Mouse (Mus musculus) heart, embryonic 16.5 days (tissue): ENCODE results near the gene Il6st. TPM values are rescaled to one million over a fixed set of nuclear protein-coding genes. Genes with fewer than 3 reads are reported as not detected.

Source experiments
- ATAC-seq: fragments of 200-750 bp; cut with Nextera tagmentation; replicated peaks from 2 replicates; pipeline ENCODE4 v1.8.0; 2017; ENCODE audit warnings: moderate number of reproducible peaks; ENCODE audit not compliant: insufficient read depth, low FRiP score; ENCODE audit errors: extremely low read depth
- H3K27ac ChIP-seq: fragments of 300-500 bp; sonication (generic); 2 replicates; pipeline ENCODE4 v1.5.1; 2014; ENCODE audit warnings: mild to moderate bottlenecking, low read length, control low read depth, moderate library complexity
- H3K27me3 ChIP-seq: fragments of 300-500 bp; sonication (generic); 2 replicates; pipeline ENCODE4 v1.6.1; 2014; ENCODE audit warnings: low read length, mixed read lengths; ENCODE audit not compliant: control insufficient read depth, insufficient read depth
- H3K36me3 ChIP-seq: fragments of 300-500 bp; sonication (generic); 2 replicates; pipeline ENCODE4 v1.6.1; 2014; ENCODE audit not compliant: control insufficient read depth, insufficient read depth
- H3K4me1 ChIP-seq: fragments of 300-500 bp; sonication (generic); 2 replicates; pipeline ENCODE4 v1.6.1; 2014; ENCODE audit warnings: low read length, mixed read lengths; ENCODE audit not compliant: control insufficient read depth, insufficient read depth
- H3K4me2 ChIP-seq: fragments of 300-500 bp; sonication (generic); 2 replicates; pipeline ENCODE4 v1.6.1; 2014; ENCODE audit warnings: low read depth, mild to moderate bottlenecking, control low read depth, low read length
- H3K4me3 ChIP-seq: fragments of 300-500 bp; sonication (generic); 2 replicates; pipeline ENCODE4 v1.5.1; 2014; ENCODE audit warnings: mild to moderate bottlenecking, control low read depth, low read length
- H3K9ac ChIP-seq: fragments of 300-500 bp; sonication (generic); 2 replicates; pipeline ENCODE4 v1.6.1; 2014; ENCODE audit warnings: low read length, control low read depth
- H3K9me3 ChIP-seq: fragments of 300-500 bp; sonication (generic); replicated peaks from 2 replicates; pipeline ENCODE4 v1.6.1; 2016; ENCODE audit warnings: low read length; ENCODE audit not compliant: control insufficient read depth
- WGBS: fragments of 180-500 bp; shearing (Covaris S2); extraction: QIAGEN DNeasy Blood & Tissue Kit; methylation state at CpG from one replicate; pipeline ENCODE4 v1.1.7; 2014; 5-methylcytosine and 5-hydroxymethylcytosine counted together
- polyA plus RNA-seq: library from polyadenylated mRNA; unstranded; fragments of >200 nt; fragmentation: Nextera tagmentation; extraction: Ambion mirVana; gene quantifications from 2 replicates; pipeline ENCODE4 v1.2.1, GENCODE M21; 2015

Il6st gene
- polyA plus RNA-seq, 1 experiment from 2014 or later: 45.1 TPM

DNA sequence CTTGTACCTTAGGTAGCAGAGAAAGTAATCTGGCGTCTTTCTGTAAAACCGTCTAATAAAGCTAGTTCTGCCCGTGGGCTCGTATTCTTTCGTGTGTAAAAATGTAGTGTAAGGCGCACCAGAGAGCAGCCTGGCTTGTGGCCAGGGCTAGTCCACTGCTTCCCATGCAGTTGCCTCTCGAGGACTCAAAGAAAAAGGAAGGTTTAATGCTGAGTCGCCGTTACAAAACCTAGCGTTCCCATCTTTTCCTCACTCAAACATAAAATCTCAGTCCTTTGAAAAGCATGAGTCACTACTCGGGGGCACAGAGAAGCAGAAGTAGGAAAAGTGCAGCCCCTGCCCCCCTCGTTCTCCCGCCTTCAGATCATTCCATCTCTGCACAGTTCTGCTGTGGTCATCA, 42.9 kb downstream of the Il6st start:
- no peak overlapping the region for H3K9ac ChIP-seq
- peaks cover 46% of the 10 kb centered on the region for H3K36me3 ChIP-seq
- 82% methylated on average over 13 of the region's 13 CpGs for WGBS
- no peak overlapping the region for H3K4me3 ChIP-seq
- H3K4me2 ChIP-seq: no peak overlapping the region
- H3K27ac ChIP-seq: no peak overlapping the region
- no peak for ATAC-seq
- H3K9me3 ChIP-seq: no peaks in the 10 kb centered on the region
- H3K27me3 ChIP-seq: no peaks in the 10 kb centered on the region
- peaks cover 9% of the 10 kb centered on the region; the same call in 1 of the 2 replicates for H3K4me1 ChIP-seq

DNA sequence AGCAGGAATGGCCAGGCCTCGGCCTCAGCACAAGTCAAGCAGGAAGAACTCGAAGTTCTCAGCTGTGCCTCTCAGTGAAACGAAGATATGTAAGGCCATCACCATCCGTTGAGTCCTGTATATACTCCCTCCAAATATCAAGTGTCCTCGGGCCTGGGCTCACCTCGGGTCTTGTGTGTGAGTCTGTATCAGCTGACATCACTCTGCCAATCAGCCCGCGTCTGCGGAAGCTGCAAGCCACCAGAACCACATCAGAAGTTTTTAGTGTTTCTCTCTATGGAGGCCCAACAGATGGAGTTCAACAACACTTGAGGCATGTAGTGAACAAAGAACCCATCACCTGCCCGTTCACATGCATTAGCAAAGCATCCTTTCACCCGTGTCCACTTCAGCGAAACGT, 43.8 kb downstream of the Il6st start:
- Histone ChIP-seq H3K4me1 (peaks cover 9% of the 10 kb centered on the region; the same call in 1 of the 2 replicates), H3K4me2 (no peak overlapping the region), H3K36me3 (peaks cover 42% of the 10 kb centered on the region), H3K9me3 (no peaks in the 10 kb centered on the region), H3K9ac (no peak overlapping the region), H3K4me3 (no peak overlapping the region), H3K27ac (no peak overlapping the region), H3K27me3 (no peaks in the 10 kb centered on the region)
- WGBS: 69% methylated on average over 13 of the region's 13 CpGs
- ATAC-seq: no peak

- no peak overlapping the region for H3K4me3 ChIP-seq
- no peaks in the 10 kb centered on the region for H3K9me3 ChIP-seq
- H3K9ac ChIP-seq: no peak overlapping the region
- H3K27me3 ChIP-seq: no peaks in the 10 kb centered on the region
- peaks cover 9% of the 10 kb centered on the region; the same call in 1 of the 2 replicates for H3K4me1 ChIP-seq
- WGBS: 80% methylated on average over 5 of the region's 5 CpGs
- no peak overlapping the region for H3K27ac ChIP-seq
- peaks cover 36% of the 10 kb centered on the region for H3K36me3 ChIP-seq
- ATAC-seq: no peak
- no peak overlapping the region for H3K4me2 ChIP-seq
These were observed 44.6 kb downstream of the Il6st start for GRCm38 (mm10) chr13:112508487-112508886.

- Histone ChIP-seq H3K27ac (no peak overlapping the region), H3K36me3 (peaks cover 27% of the 10 kb centered on the region), H3K9ac (no peak overlapping the region), H3K9me3 (no peaks in the 10 kb centered on the region), H3K4me3 (no peak overlapping the region), H3K27me3 (no peaks in the 10 kb centered on the region), H3K4me1 (peaks cover 9% of the 10 kb centered on the region; the same call in 1 of the 2 replicates), H3K4me2 (no peak overlapping the region)
- WGBS: 30% methylated on average over 4 of the region's 4 CpGs
- 0 out of 2 replicates have a peak, but pooled peaks have one; percentile 52 for ATAC-seq
These were observed 45.6 kb downstream of the Il6st start for GRCm38 (mm10) chr13:112509465-112509864.

- no peak overlapping the region for H3K27ac ChIP-seq
- H3K36me3 ChIP-seq: peaks cover 16% of the 10 kb centered on the region
- H3K27me3 ChIP-seq: no peaks in the 10 kb centered on the region
- no peak overlapping the region for H3K4me3 ChIP-seq
- H3K9me3 ChIP-seq: no peaks in the 10 kb centered on the region
- no peak overlapping the region for H3K9ac ChIP-seq
- no peak for ATAC-seq
- 81% methylated on average over 19 of the region's 19 CpGs for WGBS
- peaks cover 9% of the 10 kb centered on the region; the same call in 1 of the 2 replicates for H3K4me1 ChIP-seq
- no peak overlapping the region for H3K4me2 ChIP-seq
These were observed 46.8 kb downstream of the Il6st start for GRCm38 (mm10) chr13:112510437-112511212.

- H3K4me3 ChIP-seq: no peak overlapping the region
- WGBS: 46% methylated on average over 11 of the region's 11 CpGs
- H3K9me3 ChIP-seq: no peaks in the 10 kb centered on the region
- no peak for ATAC-seq
- H3K4me2 ChIP-seq: no peak overlapping the region
- no peak overlapping the region for H3K27ac ChIP-seq
- peaks cover 9% of the 10 kb centered on the region; the same call in 1 of the 2 replicates for H3K4me1 ChIP-seq
- H3K36me3 ChIP-seq: peaks cover 9% of the 10 kb centered on the region
- no peaks in the 10 kb centered on the region for H3K27me3 ChIP-seq
- no peak overlapping the region for H3K9ac ChIP-seq
These were observed 47.4 kb downstream of the Il6st start for GRCm38 (mm10) chr13:112511261-112511660.

- H3K4me2 ChIP-seq: no peak overlapping the region
- H3K4me1 ChIP-seq: peaks cover 9% of the 10 kb centered on the region; the same call in 1 of the 2 replicates
- no peaks in the 10 kb centered on the region for H3K27me3 ChIP-seq
- 0 out of 2 replicates have a peak, but pooled peaks cover 6% of the 10 kb centered on the region for H3K36me3 ChIP-seq
- no peaks in the 10 kb centered on the region for H3K9me3 ChIP-seq
- ATAC-seq: no peak
- H3K4me3 ChIP-seq: no peak overlapping the region
- WGBS: 76% methylated on average over 7 of the region's 7 CpGs
- no peak overlapping the region for H3K27ac ChIP-seq
- H3K9ac ChIP-seq: no peak overlapping the region
These were observed 47.9 kb downstream of the Il6st start for GRCm38 (mm10) chr13:112511810-112512209.

GRCm38 (mm10) chr13:112512824-112513223, 49.0 kb downstream of the Il6st start:
- no peak overlapping the region for H3K9ac ChIP-seq
- peaks cover 9% of the 10 kb centered on the region; the same call in 1 of the 2 replicates for H3K4me1 ChIP-seq
- H3K27me3 ChIP-seq: no peaks in the 10 kb centered on the region
- no peak overlapping the region for H3K4me3 ChIP-seq
- H3K27ac ChIP-seq: no peak overlapping the region
- 0 out of 2 replicates have a peak, but pooled peaks cover 1% of the 10 kb centered on the region for H3K36me3 ChIP-seq
- no peaks in the 10 kb centered on the region for H3K9me3 ChIP-seq
- no peak overlapping the region for H3K4me2 ChIP-seq
- WGBS: 74% methylated on average over 5 of the region's 5 CpGs
- no peak for ATAC-seq

GRCm38 (mm10) chr13:112514546-112514945, 50.7 kb downstream of the Il6st start:
- no peak overlapping the region for H3K4me2 ChIP-seq
- 46% methylated on average over 1 of the region's 1 CpGs for WGBS

More at GRCm38 (mm10) chr13:112514546-112514945, 50.7 kb downstream of the Il6st start:
- H3K27me3 ChIP-seq: no peaks in the 10 kb centered on the region
- H3K9me3 ChIP-seq: no peaks in the 10 kb centered on the region
- peaks cover 9% of the 10 kb centered on the region; the same call in 1 of the 2 replicates for H3K4me1 ChIP-seq
- no peak overlapping the region for H3K27ac ChIP-seq
- no peak for ATAC-seq
- H3K9ac ChIP-seq: no peak overlapping the region
- H3K36me3 ChIP-seq: no peaks in the 10 kb centered on the region
- H3K4me3 ChIP-seq: no peak overlapping the region
